Mouse (Mus musculus): ENCODE measurements around the gene Rgs6. TPM values are rescaled to one million over a fixed set of nuclear protein-coding genes. Genes with fewer than 3 reads are reported as not detected.
A peak's percentile ranks its signal among the peaks of the same experiment; 100 is the strongest.

Gene Rgs6
- 1 to 10 TPM in 1 of 4 experiments, under 1 TPM in 3; 0.22 to 1.1 (median 0.43) TPM for total RNA-seq (2022)

DNA sequence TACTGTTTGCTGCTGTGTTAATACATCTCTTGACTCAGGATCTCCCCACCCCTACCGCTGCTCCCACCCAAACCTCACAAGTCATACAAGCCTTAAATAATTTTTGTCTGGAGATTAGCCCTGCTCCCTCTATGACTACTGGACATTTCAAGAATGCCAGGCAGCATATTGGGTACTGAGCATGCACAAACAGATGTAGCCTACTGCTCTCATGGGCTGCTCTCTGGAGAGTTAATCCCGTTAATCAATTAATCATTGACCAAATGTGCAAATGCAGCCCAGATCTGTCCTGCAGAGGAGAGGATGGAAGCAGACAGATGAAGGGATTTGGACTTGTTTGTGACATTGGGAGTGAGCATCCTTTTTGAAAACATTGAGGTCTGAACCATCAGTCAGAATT lies at the start of gene Rgs6:
Gene Rgs6, plus strand, starts transcription at position 276 of the 400 bp plus-strand sequence.
- no peak for DNase-seq (ENCODE audit: low spot score in 2 of 2)

DNA sequence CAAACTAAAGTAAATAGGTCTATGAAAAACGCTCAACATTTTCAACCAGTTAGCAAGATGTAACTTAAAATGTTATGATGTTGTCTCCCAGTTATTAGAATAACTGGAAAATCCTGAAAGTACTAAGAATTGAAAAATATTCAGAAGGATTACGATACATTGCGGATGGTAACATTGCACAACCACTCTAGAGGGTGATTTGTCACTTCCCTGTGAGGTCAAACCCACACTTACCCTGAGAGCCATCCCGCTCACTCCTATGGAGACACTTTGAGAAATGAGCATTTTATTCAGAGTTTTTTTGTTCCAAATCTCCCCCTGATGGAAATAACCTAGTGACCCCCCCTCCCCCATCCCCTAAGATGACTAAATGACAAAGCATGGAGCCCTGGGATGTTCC lies 41.0 kb upstream of the Rgs6 start:
- DNase-seq (ENCODE audit: low spot score in 2 of 2) = no peak

DNA sequence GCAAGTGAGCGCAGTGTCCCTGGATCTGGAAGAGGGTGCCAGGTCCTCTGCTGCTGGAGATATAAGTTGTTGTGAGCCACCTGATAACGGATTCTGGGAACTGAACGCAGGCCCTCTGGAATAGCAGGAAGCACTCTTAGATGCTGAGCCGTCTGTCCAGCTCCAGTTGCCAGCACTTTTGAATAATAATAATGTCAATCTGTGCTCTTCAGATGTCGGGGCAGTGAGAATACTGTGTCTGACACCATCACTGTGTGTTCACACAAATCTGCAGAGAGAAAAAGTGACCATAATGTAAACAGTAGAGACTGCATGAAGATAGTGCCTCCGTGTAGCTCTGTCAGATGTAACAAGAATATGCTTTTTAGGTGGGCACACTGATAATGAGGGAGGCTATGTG lies 38.9 kb upstream of the Rgs6 start:
- no peak for DNase-seq (ENCODE audit: low spot score in 2 of 2)

DNA sequence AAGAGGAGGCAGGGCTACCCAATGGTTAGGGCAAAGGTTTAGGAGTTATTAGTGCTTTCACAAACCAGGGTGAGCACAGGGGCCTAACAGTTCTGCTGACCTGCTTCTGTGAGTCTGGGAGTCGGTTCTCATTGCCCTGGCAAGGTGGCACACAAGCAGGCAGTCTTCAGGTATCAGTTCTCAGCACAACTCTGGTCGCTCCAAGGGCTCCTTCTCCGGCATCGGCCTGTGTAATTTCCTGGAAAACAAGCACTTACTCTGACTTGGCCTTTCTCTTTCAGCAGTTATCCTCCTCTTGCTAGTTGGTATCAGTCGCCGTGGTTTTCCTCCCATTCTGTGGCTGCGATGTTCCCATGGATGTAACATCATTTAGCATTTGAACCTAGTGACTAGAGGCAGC lies 38.0 kb upstream of the Rgs6 start:
- DNase-seq (ENCODE audit: low spot score in 2 of 2) = no peak

DNA sequence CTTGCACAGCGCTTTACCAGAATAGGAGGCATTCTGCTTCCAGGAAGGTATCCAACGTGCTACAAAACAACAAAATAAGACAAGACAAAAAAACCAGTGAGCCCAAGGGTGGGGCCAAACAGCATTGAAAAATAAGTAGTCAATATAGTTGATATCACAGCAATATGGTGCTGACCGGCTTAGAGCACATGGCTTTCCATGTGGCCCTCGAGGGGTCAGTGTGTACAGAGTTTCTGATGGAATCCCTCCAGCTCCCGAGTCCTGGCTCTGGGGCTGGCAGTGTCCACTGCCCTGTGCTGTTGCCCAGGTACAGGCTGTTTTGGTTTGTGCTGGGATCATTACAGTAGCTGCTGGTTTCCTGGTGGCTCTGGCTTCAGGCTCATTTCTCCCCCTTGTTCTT lies 35.7 kb upstream of the Rgs6 start:
- no peak for DNase-seq (ENCODE audit: low spot score in 2 of 2)

DNA sequence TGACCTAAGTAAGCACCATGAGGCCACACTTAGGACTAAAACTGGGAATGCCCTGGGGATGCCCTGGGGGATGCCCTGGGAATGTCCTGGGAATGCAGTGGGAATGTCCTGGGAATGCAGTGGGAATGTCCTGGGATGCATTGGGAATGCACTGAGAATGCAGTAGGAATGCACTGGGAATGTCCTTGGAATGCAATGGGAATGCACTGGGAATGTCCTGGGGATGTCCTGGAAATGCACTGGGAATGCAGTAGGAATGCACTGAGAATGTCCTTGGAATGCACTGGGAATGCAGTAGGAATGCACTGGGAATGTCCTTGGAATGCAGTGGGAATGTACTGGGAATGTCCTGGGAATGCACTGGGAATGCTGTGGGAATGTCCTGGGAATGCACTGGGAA lies 25.2 kb upstream of the Rgs6 start:
- DNase-seq (ENCODE audit: low spot score in 2 of 2) = no peak

DNA sequence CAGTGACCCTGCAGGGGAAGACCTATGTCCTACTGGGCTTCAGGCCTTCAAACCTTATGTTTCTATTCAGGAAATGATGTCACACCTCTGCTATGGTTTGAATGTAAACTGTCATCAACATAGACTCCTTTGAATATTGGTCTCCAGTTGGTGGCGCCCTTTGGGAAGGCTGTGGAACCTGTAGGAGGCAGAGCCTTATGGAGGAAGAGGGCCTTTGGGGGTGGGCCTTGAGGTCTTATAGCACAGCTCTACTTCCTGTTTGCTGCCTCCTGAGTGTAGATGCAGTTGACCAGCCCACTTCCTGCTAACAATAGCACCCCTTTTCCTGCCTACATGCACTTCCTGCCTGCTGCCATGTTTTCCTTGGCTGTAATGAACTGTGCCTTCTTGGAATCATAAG lies 19.7 kb upstream of the Rgs6 start:
- no peak for DNase-seq (ENCODE audit: low spot score in 2 of 2)

DNA sequence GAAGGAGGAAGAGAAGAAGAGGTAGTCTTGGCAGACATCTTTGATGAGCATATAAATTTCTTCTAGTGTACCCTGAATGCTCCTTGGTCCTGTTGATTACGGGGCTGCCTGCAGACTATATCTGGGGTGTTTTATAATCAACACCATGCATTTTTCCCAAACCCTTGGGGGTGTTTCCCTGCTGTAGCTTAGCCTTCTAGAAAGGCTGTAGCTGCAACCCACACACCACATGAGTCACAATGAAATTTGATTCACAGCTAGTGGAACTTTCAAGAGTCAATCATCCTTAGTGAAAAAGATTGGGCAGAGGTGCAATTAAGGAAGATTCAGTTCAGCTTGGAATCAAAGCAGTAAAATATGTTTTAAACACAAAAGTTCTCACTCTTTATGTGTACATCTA lies 15.4 kb upstream of the Rgs6 start:
- no peak for DNase-seq (ENCODE audit: low spot score in 2 of 2)

DNA sequence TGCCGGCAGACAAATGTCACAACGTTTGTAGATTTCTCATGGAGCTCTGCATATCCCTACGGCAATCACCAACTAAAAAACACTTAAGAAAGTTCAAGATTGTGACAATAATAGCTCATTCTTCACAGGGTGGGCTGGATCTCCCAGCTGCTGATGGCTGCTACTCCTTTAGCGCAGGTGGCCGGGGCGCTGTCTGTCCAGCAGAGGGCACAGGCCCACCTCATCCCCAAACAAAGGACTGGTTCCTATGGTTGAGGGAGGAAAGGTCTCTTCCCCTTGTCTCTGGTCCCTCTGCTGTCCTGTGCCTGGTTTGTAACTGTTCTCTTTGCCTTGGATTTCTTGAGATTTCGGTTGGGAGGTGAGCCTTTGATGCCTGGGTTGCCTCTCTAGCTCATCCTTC lies 1.5 kb upstream of the Rgs6 start:
- DNase-seq (ENCODE audit: low spot score in 2 of 2) = no peak

DNA sequence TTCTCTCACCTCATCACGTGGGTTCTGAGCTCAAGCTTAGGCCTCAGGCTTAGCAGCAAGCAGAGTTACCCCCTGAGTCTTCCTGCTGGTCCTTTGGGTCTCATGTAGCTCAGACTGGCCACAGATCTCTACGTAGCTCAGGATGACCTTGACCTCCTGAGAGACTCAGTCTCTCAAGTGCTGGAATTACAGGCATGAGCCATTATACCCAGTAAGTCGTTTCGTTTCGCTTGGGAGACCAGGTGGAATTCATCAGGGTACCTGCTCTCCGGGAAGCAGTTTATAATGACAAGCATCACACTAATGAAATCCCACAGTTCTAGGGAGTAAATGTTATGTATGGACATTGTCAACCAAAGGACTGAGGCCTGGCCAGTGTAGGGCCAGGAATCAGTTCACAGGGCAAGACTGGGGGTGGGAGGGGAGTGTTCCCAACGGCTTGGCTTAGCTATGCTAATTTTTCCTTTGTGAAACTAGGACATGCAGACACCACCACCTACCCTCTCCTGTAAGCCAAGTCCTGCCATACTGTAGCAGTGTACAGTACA lies 670 bp upstream of the Rgs6 start:
- no peak for DNase-seq (ENCODE audit: low spot score in 2 of 2)

DNA sequence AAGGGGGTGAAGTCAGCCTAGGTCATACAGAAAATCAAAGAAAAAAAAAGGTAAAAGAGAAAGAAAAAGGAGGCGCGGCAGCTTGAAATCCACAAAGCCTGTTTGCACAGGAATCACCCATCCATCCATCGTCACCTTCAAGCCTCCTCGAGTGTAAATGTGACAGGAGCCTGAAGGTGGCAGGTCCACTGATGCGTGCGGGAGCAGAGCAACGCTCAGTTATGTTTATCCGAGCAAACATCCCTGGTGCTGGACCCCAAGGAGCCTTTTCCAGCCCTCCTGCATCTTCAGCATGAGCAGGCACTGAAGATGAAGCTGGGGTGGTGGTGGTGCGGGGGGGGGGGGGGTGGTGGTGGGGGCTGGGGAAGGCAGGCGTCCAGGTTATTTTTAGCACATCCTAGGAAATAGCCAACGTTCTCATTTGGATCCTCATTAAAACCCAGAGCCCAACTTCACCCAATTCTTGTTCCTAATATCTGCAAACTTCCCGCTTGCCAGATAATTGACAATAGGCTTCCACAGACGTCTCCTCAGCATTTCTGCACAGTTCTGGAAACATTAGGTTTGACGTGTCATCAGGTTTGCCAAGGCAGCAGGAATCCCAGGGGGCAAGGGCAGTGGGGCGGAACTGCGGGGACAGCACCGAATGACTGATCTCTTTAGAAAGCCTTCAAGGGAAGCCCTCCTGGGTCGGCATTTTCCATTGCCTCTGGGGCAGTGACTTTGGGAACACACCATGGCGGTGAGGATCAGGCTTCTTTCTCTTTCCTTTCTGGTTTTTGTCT lies 946 bp downstream of the Rgs6 start:
- DNase-seq (ENCODE audit: low spot score in 2 of 2) = no peak

DNA sequence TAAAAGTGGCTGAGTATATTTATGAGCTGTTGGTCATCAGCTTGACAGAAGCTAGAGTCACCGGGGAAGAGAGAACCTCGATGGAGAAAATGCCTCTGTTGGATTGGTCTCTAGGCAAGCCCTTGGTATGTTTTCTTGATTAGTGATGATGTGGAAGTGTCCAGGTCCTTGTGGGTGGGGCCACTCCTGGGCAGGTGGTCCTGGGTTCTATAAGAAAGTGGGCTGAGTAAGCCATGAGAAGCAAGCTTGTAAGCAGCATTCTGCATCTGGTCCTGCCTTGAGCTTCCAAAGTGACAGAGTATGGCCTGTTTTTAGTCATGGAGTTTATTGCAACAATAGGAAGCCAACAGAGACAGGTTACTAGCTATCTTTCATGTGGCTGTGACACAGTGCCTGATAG lies 10.9 kb downstream of the Rgs6 start:
- no peak for DNase-seq (ENCODE audit: low spot score in 2 of 2)

DNA sequence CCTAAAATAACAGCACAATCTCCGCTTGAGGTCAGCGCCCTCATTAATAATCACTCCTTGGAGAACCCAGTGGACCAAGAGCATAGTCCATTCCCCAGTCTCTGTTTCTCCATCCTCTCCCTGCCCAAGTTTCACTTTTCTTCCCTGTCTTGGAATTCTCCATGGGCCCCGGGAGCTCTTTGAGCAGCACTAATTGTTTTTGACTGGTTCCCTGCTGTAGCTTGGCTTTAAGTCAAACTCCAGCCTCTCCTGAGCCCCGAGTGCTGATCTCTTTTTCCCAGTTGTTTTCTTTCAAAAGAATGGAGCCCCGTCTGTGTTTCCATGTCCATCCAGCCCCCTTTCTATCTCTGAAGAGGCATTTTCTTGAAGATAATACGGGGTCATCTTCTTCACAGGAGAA lies 12.3 kb downstream of the Rgs6 start:
- DNase-seq (ENCODE audit: low spot score in 2 of 2) = no peak

DNA sequence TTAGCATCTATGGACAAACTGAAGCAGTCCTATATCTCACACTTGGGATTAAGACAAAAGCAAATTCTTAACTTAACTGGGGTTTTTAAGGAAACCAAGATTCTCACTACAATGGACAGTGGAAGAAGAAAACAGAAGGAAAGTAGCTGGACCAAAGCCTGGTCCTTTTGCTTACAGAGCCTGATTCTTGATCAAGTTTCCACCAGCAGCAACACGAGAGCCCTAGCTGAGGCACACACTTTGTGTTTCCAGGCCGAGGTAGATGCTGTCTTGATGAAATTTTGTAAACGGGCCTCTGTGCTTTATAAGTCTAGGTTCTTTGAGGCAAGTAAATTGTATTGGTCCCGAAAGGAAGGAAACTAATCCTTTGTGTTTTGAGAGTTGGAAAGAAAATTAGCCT lies 14.7 kb downstream of the Rgs6 start:
- DNase-seq (ENCODE audit: low spot score in 2 of 2) = no peak

DNA sequence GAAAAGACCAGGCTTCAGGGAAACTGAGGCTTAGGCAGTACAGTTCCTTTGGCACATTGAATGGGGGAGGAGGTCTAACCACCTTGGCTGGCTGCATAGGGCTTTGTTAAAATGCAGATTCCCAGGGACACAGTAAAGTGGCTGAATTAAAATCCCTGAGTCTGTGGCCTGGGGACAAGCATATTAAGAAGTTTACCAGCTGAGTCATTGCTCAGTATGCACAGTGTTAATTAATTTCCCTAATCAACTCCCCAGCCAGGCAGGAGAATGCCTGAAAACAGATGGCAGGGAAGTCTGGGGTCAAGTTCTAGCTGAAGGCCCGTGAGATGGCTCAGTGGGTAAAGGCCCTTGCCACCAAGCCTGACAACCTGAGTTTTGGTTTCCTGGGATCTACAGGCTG lies 15.2 kb downstream of the Rgs6 start:
- no peak for DNase-seq (ENCODE audit: low spot score in 2 of 2)

DNA sequence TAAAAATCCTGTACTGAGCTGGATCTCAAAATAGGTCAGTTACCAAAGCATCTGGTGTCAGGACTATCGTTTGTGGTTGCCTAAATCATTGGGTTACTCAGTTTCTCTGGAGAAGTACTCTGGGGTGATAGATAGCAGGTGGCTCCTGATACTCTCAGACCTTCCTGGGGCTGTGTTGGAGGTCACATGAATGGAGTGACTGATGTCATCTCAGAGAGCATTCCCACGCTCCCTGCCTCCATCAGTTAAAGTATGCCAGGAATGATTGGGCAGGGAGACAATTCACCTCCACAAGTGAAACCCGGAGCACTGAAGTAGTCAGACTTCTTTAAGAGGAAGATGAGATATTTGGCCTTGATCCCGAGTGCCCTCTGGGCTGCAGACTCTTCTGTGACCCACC lies 15.9 kb downstream of the Rgs6 start:
- no peak for DNase-seq (ENCODE audit: low spot score in 2 of 2)

DNA sequence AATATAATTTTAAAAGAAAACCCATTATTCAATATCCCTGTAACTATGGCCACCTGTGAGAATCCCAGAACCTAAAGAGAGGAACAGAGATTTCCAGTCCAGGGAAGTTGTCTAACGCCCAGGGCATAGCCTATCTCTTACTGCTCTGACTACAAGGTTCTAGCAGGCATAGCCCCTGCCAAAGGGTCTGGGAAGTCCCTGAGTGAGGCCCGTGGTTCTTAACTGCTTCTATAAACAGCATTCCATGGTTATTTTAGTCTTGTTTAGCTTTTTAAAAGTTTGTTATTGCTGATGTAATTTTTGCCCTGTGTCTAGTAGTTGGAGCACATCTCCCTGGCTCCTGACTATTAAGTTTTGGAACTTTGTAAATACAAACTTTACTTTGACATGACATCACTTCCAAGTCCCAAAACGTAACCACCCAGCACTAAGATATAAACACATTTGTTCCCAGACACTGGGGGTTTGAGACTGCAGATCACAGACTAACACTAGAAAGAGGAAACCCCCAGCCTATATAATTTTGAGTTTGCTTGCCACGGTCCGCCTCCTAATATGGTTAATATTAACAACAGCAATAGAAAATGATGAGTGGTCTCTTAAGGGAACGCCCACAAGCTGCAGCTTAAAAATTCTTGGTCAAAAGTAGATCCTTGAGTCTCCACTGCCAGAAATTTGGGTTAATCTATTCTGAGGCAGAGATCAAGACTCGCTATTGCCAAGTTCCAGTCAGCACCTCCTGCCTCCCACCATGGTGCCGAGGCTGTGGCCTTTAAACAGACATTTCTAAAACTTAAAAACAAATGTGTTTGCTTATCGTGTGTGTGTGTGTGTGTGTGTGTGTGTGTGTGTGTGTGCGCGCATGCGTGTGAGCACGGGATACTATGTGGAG lies 24.9 kb downstream of the Rgs6 start:
- no peak for DNase-seq (ENCODE audit: low spot score in 2 of 2)

DNA sequence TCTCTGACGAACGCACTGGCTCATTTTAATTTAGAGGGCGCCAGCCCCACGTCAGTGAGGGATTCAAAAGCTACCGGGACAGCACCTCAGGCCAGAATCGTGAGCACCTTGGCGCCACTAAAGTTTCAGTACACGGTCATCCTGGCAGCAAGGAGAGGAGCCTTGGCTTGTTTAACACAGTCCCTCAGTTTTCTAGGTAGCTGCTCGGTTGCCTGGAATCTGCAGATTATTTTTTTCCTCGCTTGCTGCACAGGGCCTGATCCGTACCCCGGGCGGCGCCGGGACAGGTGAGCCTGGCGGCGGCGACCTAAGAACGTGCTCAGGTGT lies 28.4 kb downstream of the Rgs6 start:
- DNase-seq (ENCODE audit: low spot score in 2 of 2) = no peak

DNA sequence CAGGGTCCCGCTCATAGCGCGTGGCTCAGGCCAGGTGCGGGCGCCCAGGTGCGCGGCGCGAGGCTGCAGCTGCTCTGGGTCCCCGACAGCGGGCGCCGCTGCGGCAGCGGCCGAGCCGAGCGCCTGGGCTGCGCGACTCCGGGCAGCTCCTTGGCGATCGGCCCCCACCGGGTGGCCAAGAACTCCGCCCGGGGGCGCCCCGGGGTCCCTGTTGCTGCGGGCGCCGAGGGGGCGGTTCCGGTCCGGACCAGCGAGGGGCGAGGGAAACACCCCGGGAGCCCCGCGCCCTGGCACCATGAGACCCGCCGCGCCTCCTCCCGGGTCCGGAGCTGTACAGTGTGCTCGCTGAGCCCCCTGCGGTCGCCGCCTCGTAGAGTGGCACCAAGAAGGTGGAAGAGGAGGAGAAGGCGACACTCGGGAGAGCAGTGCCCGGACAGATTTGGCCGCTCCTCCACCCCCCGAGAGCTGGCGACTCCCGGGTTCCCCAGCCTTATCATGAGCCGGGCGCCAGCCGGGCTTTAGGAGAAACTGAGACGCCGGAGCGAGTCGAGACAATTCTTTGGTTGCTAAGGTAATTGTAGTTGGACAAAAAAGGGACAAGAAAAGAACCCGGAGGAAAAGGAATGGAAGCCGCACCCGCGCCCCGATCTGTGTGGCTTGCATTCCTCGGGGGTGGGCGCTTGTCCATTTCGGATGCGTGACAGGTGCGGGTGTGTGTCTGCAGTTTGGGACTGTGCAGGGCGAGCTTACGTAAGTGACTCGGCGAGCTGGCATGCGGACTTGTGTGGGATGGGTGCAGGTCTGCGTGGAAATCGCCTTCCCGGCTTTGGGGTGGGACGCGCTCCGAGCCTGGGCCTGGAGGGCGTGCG lies 29.0 kb downstream of the Rgs6 start:
- DNase-seq (ENCODE audit: low spot score in 2 of 2) = peak in 1 of 2 experiments; percentile 4

DNA sequence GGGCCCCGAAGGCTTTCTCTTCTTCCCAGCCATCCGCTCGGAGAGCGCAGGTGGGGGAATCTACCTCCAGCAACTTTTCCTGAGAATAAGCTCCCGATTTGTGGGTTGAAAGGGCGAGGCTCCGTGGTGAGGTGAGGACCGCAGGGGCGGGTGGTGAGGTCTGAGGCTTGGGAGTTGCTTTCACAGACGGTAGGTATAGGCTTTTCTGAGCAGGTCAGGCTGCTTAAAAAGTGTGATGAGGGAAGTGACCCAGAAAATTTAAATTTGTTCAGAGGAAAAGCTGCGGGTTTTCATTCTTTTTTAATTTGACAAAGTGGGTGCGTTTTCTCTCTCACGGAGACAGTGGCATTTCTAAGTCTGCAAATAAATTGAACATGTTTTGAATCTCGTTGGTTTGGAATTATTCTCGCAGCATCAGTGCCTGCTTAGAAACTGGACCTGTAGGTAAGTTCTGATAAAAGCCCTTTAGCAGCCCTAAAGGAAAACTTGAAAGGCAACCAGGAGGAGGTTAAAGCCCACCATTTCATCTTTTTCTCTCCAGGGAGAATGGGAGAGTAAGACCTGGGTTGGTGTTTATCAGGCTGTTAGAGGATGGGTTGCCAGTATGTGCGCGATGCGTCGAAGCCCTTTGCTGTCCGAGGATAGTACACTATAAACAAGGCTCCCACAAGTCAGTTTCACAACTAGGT lies 29.7 kb downstream of the Rgs6 start:
- no peak for DNase-seq (ENCODE audit: low spot score in 2 of 2)

DNA sequence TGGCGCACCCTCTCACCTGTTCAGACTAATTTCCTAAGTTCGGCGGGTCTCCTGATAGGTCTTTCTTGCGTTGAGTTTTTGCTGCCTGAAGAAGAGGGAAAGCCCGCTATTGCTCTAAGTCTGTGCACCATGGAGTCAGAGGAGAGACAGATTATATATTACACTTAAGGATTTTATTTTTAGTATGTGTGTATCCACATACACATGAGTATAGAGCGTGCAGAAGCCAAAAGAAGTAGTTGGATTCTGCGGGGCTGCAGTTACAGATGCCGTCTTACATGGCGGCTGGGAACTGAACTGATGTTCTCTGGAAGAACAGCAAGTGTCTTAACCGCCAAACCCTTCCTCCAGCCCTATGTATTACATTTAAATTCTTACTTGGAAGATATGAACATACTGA lies 52.3 kb downstream of the Rgs6 start:
- DNase-seq (ENCODE audit: low spot score in 2 of 2) = no peak
